Mouse (Mus musculus): Measurements from ENCODE around the gene Nr2c2. TPM values are rescaled to one million over a fixed set of nuclear protein-coding genes. Genes with fewer than 3 reads are reported as not detected.
A peak's percentile ranks its signal among the peaks of the same experiment; 100 is the strongest.

The Nr2c2 gene
- total and polyA plus RNA-seq, 3 experiments = 12.2 to 14.3 (median 12.4) TPM

DNA sequence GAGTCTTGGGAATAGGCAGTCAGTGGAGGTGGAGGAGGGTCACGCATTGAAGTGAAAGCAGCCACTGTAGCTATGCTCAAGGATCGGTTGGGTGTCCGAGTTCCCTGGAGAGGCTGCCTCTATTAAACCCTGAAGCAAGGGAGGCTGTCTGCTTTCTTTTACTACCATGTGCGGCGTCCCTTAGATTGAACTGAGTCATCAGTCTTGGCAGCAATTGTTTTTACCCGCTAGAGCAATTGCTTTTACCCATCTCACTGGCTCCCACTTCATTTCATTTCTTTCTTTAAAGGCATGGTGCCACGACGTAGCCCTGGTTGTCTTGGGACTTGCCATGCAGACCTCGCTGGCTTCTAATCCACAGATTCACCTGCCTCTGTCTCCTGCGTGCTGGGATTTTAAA is 27.1 kb upstream of the Nr2c2 start:
- H3K4me3 ChIP-seq (replicated peaks in 1 of 3; ENCODE audit: low read depth in 2 of 3, low read length in 2 of 3, poor library complexity in 1 of 3) = no peak overlapping the region
- peaks cover 0 to 10% of the 10 kb centered on the region in 2 experiments; a peak in 2 of 4 replicates for H3K4me1 ChIP-seq (ENCODE audit: control insufficient read depth in 1 of 2, insufficient read depth in 2 of 2)
- in situ Hi-C loops (cut with MboI; ENCODE audit: low pct_ligation_motif_present, low pct_unique_long_range_greater_than_20kb, low sequenced_read_pairs) (loop anchor here (10.0 to 25.0 kb wide), 3 partner anchors 159 to 527 kb away; partner anchors contain the start of gene 4930590J08Rik), dilution Hi-C loops (cut with MboI; ENCODE audit: extremely low pct_ligation_motif_present, extremely low pct_unique_long_range_greater_than_20kb, low sequenced_read_pairs) (no loop called here)
- H3K27ac ChIP-seq (ENCODE audit: insufficient read depth, low read depth) = no peak overlapping the region
- no peak overlapping the region for H3K4me2 ChIP-seq (ENCODE audit: insufficient read depth, low read depth, poor library complexity, severe bottlenecking)
- no peaks in the 10 kb centered on the region for H3K79me2 ChIP-seq (replicated peaks; ENCODE audit: control insufficient read depth, extremely low read depth, insufficient read depth, poor library complexity, severe bottlenecking)
- DNase-seq (ENCODE audit: extremely low read depth) = no peak
- peaks cover 10% of the 10 kb centered on the region for H3K27me3 ChIP-seq (replicated peaks)
- H3K9me3 ChIP-seq (replicated peaks; ENCODE audit: low read length) = no peaks in the 10 kb centered on the region
- TF ChIP-seq RCOR1 (conservative IDR thresholded peaks at IDR 0.05; ENCODE audit: low read depth, low read length) = no peak
- TF ChIP-seq SIN3A (IDR thresholded peaks at IDR 0.05; ENCODE audit: low read length) = no peak
- no peak for TF ChIP-seq SMC3 (IDR thresholded peaks at IDR 0.05; ENCODE audit: low read depth, low read length)
- no peak for TF ChIP-seq GABPA (IDR thresholded peaks at IDR 0.05; ENCODE audit: insufficient replicate concordance, low read depth, low read length)
- TF ChIP-seq ZMIZ1 (IDR thresholded peaks at IDR 0.05; ENCODE audit: low read depth, low read length) = no peak
- TF ChIP-seq BHLHE40 (IDR thresholded peaks at IDR 0.05; ENCODE audit: low read depth, low read length) = no peak
- no peak for TF ChIP-seq EP300 (IDR thresholded peaks at IDR 0.05; ENCODE audit: low read length)
- TF ChIP-seq IRF4 (IDR thresholded peaks at IDR 0.05; ENCODE audit: low read depth, low read length) = no peak
- TF ChIP-seq NRF1 (IDR thresholded peaks at IDR 0.05; ENCODE audit: low read depth, low read length) = no peak
- no peak for TF ChIP-seq HCFC1 (IDR thresholded peaks at IDR 0.05; ENCODE audit: low read depth, low read length)
- TF ChIP-seq ETS1 (conservative IDR thresholded peaks at IDR 0.05; ENCODE audit: low read depth, low read length) = no peak
- no peak for TF ChIP-seq ZNF384 (IDR thresholded peaks at IDR 0.05; ENCODE audit: low read depth, low read length)
- TF ChIP-seq TCF12 (IDR thresholded peaks at IDR 0.05; ENCODE audit: low read depth, low read length) = no peak
- no peak for TF ChIP-seq MAX (IDR thresholded peaks at IDR 0.05; ENCODE audit: low read length)
- no peak for TF ChIP-seq TBP (conservative IDR thresholded peaks at IDR 0.05; ENCODE audit: low read depth, low read length)
- no peak for TF ChIP-seq JUN (IDR thresholded peaks at IDR 0.05; ENCODE audit: insufficient read depth, low read depth, low read length)
- TF ChIP-seq CHD2 (IDR thresholded peaks at IDR 0.05; ENCODE audit: low read length) = no peak
- TF ChIP-seq MEF2A (IDR thresholded peaks at IDR 0.05; ENCODE audit: borderline replicate concordance, low read depth, low read length) = no peak
- H3K36me3 ChIP-seq (replicated peaks in 1 of 2; ENCODE audit: control insufficient read depth in 1 of 2, insufficient read depth in 1 of 2, low read length in 1 of 2) = no peaks in the 10 kb centered on the region
- no peak overlapping the region for H3K9ac ChIP-seq (ENCODE audit: insufficient read depth, low read depth)

DNA sequence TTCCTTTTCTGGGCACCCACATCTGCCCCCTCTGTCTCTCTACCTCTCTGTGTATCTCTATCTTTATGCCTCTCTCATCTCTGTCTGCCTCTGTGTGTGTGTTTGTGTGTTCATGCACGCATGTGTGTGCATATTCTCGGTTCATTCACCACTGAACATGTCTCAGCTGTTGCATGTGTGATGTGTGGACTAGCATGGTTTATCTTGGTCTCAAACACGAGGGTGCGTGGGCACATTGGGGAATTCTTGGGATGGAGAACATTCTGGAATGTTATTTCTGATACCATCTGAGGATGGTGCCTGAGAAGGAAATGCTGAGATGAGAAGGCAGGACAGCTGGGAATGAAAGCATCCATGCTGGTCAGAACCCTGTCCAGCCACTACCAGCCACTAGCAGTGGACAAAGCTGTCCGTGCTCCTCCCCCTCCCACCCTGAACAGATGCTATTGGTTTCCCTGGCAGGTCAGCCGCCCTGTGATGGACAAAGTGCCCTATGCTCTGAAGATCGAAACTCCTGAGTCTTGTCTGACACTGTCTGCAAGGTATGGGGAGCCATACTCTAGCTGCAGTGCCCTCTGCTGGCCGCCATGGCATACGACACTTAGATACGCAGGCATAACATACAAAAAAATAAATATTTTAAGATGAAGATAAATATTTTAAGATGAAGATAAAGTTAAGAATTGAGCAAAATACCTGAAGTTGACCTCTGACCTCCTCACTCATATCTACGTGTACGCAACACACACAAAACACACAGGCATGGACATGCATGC is 25.3 kb upstream of the Nr2c2 start:
- TF ChIP-seq RAD21 (IDR thresholded peaks at IDR 0.05; ENCODE audit: low read depth, low read length) = peak; percentile 48
- no peak for TF ChIP-seq PAX5 (IDR thresholded peaks at IDR 0.05; ENCODE audit: low read length)
- no peak for TF ChIP-seq NRF1 (IDR thresholded peaks at IDR 0.05; ENCODE audit: low read depth, low read length)
- TF ChIP-seq RCOR1 (conservative IDR thresholded peaks at IDR 0.05; ENCODE audit: low read depth, low read length) = no peak
- TF ChIP-seq CTCF (conservative IDR thresholded peaks at IDR 0.05 in 1 of 2, IDR thresholded peaks at IDR 0.05 in 1 of 2; ENCODE audit: low read depth in 2 of 2, low read length in 2 of 2) = peak; percentile 63 to 74
- TF ChIP-seq BHLHE40 (IDR thresholded peaks at IDR 0.05; ENCODE audit: low read depth, low read length) = no peak
- no peak for TF ChIP-seq MAFK (IDR thresholded peaks at IDR 0.05; ENCODE audit: insufficient replicate concordance, low read length)
- TF ChIP-seq MXI1 (IDR thresholded peaks at IDR 0.05; ENCODE audit: low read depth, low read length) = no peak
- peak; percentile 62 for TF ChIP-seq SMC3 (IDR thresholded peaks at IDR 0.05; ENCODE audit: low read depth, low read length)
- no peak for TF ChIP-seq MAX (IDR thresholded peaks at IDR 0.05; ENCODE audit: low read length)
- no peak for TF ChIP-seq ELF1 (IDR thresholded peaks at IDR 0.05; ENCODE audit: low read depth, low read length)
- TF ChIP-seq POLR2AphosphoS2 (IDR thresholded peaks at IDR 0.05; ENCODE audit: low read depth, low read length) = no peak
- TF ChIP-seq ETS1 (conservative IDR thresholded peaks at IDR 0.05; ENCODE audit: low read depth, low read length) = no peak
- DNase-seq (ENCODE audit: extremely low read depth) = peak; percentile 48
- Histone ChIP-seq H3K79me2 (replicated peaks; ENCODE audit: control insufficient read depth, extremely low read depth, insufficient read depth, poor library complexity, severe bottlenecking) (no peaks in the 10 kb centered on the region), H3K9ac (ENCODE audit: insufficient read depth, low read depth) (no peak overlapping the region), H3K4me2 (ENCODE audit: insufficient read depth, low read depth, poor library complexity, severe bottlenecking) (no peak overlapping the region), H3K27me3 (replicated peaks) (peaks cover 18% of the 10 kb centered on the region), H3K4me1 (ENCODE audit: control insufficient read depth in 1 of 2, insufficient read depth in 2 of 2) (peaks cover 0 to 10% of the 10 kb centered on the region in 2 experiments; a peak in 2 of 4 replicates), H3K4me3 (replicated peaks in 1 of 3; ENCODE audit: low read depth in 2 of 3, low read length in 2 of 3, poor library complexity in 1 of 3) (no peak overlapping the region), H3K36me3 (replicated peaks in 1 of 2; ENCODE audit: control insufficient read depth in 1 of 2, insufficient read depth in 1 of 2, low read length in 1 of 2) (no peaks in the 10 kb centered on the region), H3K9me3 (replicated peaks; ENCODE audit: low read length) (no peaks in the 10 kb centered on the region), H3K27ac (ENCODE audit: insufficient read depth, low read depth) (no peak overlapping the region)
- dilution Hi-C loops (cut with MboI; ENCODE audit: extremely low pct_ligation_motif_present, extremely low pct_unique_long_range_greater_than_20kb, low sequenced_read_pairs) = no loop called here
- in situ Hi-C loops (cut with MboI; ENCODE audit: low pct_ligation_motif_present, low pct_unique_long_range_greater_than_20kb, low sequenced_read_pairs) = loop anchor here (10.0 to 25.0 kb wide), 3 partner anchors 161 to 529 kb away; partner anchors contain the start of gene 4930590J08Rik
